Mouse (Mus musculus) gastrocnemius, adult 2 months (tissue): Measurements from ENCODE around the gene Crb1. TPM values are rescaled to one million over a fixed set of nuclear protein-coding genes. Genes with fewer than 3 reads are reported as not detected.
"Not testable (repeated sequence)": the region's sequence is repeated elsewhere in the genome, so short reads cannot be mapped to it uniquely, and the experiment has no call there.

Source experiments
- DNase-seq: peaks from one replicate; pipeline ENCODE4 v3.0.0; 2022
- H3K27ac ChIP-seq: fragments of 200-600 bp; 2 replicates; pipeline ENCODE4 v1.8.1; 2022; ENCODE audit warnings: mild to moderate bottlenecking
- H3K4me3 ChIP-seq: fragments of 200-600 bp; 2 replicates; pipeline ENCODE4 v1.8.1; 2022; ENCODE audit warnings: mild to moderate bottlenecking, moderate library complexity
- CTCF ChIP-seq: fragments of 200-600 bp; IDR thresholded peaks from 2 replicates; pipeline ENCODE4 v1.8.1; 2022; ENCODE audit warnings: antibody characterized with exemption, mild to moderate bottlenecking, moderate library complexity
- intact Hi-C: fragments of 180-260 bp; cut with DNase I; formaldehyde crosslinking; loops from one replicate; pipeline ENCODE4 v1.15.1; 2025
- total RNA-seq, 2 experiments: library from RNA; stranded (reverse); gene quantifications; 2 replicates each; pipeline ENCODE4 v1.2.3; 2021

Crb1 gene
- total RNA-seq, 2 experiments from 2014 or later, result not detected

DNA sequence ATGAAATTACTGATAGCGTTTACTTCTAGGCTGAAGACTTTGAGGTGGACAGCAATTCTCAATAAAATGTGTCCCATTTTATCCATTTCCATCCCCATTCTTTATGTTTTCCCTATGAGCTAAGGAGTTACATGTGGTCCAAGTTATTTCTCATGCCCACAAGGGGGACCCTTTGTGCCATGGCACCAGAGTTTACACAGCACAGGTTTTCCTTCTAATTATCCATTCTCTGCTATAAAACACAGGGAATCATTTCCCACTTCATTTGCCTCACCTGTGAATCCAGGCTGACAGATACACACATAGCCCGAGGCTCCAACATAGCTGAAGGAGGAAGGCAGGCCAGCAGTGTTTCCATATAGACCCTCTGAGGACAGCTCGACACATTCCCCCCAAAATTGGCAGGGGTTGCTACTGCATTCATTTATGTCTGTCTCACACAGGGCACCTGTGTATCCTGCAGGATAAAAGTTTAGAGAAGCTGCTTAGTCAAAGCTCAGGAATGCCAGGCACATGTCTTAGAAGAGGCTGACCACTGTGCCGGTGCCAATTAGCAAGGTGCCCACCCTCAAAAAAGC lies 62.5 kb downstream of the Crb1 start:
- intact Hi-C loops, result loop anchor here (2.0 kb wide), 1 partner anchor 26 kb away; no protein-coding TSS in a partner anchor
- DNase-seq, result no peak
- Histone ChIP-seq H3K4me3 (no peak overlapping the region), H3K27ac (no peak overlapping the region)
- peak; percentile 50 for TF ChIP-seq CTCF

DNA sequence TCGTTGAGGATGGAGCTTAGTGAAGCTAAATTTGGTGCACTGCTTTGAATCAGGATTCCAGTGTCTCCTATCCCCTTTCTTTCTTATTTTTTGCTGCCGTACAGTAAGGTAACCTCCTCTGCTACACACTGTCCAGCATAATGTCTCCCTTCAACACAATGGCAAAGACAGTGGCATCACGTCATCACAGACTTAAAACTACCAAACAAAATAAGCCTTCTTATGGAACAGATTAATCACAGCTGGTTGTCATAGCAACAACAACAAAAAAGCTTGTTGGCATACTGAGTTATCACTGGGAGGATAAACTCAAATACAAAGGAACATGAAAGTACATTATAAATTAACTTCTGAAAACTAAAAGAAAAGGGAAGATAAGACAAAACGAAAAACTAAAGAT lies 68.0 kb downstream of the Crb1 start:
- Histone ChIP-seq H3K27ac (no peak overlapping the region), H3K4me3 (no peak overlapping the region)
- intact Hi-C loops, result no loop called here
- no peak for TF ChIP-seq CTCF
- no peak for DNase-seq

GRCm38 (mm10) chr1:139302519-139302918 lies 74.4 kb downstream of the Crb1 start:
- DNase-seq, H3K4me3 ChIP-seq, H3K27ac ChIP-seq, intact Hi-C loops: not testable (repeated sequence)

DNA sequence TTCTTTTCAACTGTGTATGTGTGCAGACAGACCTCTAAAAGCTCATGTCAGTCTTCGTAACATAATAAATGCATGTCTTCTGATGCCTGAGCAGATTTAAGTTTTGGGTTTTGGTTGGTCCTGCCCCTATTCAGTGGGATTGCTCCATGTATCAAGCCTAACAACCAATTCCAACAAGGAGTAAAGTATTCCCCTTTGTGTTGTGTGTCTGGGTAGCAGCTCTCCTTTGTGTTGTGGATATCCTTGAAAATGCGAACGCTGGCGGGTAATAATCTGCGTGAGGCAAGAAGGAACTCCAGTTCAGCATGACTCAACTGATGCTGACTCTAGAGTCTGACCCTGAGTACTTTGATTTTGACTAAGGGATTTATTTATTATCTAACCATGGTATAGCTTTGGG lies 75.1 kb downstream of the Crb1 start:
- H3K27ac ChIP-seq, result no peak overlapping the region
- intact Hi-C loops, result no loop called here
- TF ChIP-seq CTCF, result no peak
- no peak for DNase-seq
- H3K4me3 ChIP-seq, result no peak overlapping the region

GRCm38 (mm10) chr1:139292023-139292422 lies 84.9 kb downstream of the Crb1 start:
- no peak overlapping the region for H3K27ac ChIP-seq
- DNase-seq, result no peak
- TF ChIP-seq CTCF, result no peak
- intact Hi-C loops, result no loop called here
- H3K4me3 ChIP-seq, result no peak overlapping the region

GRCm38 (mm10) chr1:139291593-139291992 lies 85.3 kb downstream of the Crb1 start:
- no peak for DNase-seq
- intact Hi-C loops, result no loop called here
- Histone ChIP-seq H3K4me3 (no peak overlapping the region), H3K27ac (no peak overlapping the region)
- TF ChIP-seq CTCF, result no peak

DNA sequence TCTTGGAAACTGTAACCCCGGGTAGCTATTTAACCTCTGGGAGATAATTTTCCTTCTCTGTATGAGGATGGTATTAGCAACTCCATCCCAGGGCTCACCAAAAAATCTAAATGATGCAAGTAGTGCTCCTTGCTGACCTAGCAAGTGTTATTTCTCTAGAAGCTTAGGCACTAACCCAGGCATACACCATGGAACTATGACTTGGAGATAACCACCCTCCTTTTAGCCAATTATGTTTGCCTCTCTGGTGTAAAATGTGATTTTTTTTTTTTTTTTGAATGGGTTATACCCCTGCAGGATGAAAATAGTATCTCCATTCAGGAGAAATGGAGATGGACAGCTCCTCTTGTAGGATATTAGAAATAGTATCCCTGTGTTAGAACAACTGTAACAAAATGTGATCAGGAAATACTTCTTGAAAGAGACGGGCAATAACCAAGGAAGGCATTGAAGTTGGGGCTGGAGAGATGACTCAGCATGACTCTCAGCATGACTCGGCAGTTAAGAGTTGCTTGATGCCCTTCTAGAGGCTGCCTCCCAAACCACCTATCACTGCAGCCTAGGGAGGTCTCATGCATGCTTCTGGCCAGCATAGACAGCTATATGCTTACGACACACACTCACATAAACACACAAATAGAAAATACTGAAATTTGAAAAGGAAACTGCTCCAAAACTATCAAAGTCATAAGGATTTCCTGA lies 100.1 kb downstream of the Crb1 start:
- intact Hi-C loops, result no loop called here
- DNase-seq, result no peak
- no peak for TF ChIP-seq CTCF
- H3K4me3 ChIP-seq, result no peak overlapping the region
- no peak overlapping the region for H3K27ac ChIP-seq

GRCm38 (mm10) chr1:139267844-139268243 lies 109.1 kb downstream of the Crb1 start:
- TF ChIP-seq CTCF, result peak; percentile 87
- no peak overlapping the region for H3K4me3 ChIP-seq
- H3K27ac ChIP-seq, result no peak overlapping the region
- DNase-seq, result no peak
- intact Hi-C loops, result loop anchor here (2.0 kb wide), 1 partner anchor 433 kb away; no protein-coding TSS in a partner anchor

- no peak for DNase-seq
- TF ChIP-seq CTCF, result no peak
- no peak overlapping the region for H3K4me3 ChIP-seq
- H3K27ac ChIP-seq, result no peak overlapping the region
- intact Hi-C loops, result no loop called here
Observed at GRCm38 (mm10) chr1:139264245-139264644, 112.7 kb downstream of the Crb1 start.

DNA sequence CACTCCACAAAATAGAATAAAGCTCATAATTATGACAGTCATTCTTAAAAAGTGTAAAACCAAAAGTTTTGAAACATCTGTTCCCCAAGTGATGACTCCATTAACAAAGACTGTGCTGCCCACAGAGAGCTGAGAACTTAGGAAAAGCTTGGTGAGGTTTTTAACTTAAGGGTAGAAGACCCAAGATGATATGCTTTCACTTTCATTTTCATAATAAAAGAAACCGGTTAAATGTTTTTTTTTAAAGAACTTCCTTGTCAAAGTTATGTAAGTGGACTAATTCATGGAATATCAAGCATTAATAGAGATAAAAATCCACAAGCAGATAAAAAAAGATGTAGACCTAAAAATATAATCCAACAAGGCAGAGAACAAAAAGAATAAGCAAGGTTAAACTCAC lies 113.7 kb downstream of the Crb1 start:
- H3K27ac ChIP-seq, result no peak overlapping the region
- intact Hi-C loops, result no loop called here
- no peak for TF ChIP-seq CTCF
- no peak for DNase-seq
- H3K4me3 ChIP-seq, result no peak overlapping the region

GRCm38 (mm10) chr1:139255581-139255980 lies 121.3 kb downstream of the Crb1 start:
- no peak for TF ChIP-seq CTCF
- intact Hi-C loops, result no loop called here
- Histone ChIP-seq H3K27ac (no peak overlapping the region), H3K4me3 (no peak overlapping the region)
- DNase-seq, result no peak

DNA sequence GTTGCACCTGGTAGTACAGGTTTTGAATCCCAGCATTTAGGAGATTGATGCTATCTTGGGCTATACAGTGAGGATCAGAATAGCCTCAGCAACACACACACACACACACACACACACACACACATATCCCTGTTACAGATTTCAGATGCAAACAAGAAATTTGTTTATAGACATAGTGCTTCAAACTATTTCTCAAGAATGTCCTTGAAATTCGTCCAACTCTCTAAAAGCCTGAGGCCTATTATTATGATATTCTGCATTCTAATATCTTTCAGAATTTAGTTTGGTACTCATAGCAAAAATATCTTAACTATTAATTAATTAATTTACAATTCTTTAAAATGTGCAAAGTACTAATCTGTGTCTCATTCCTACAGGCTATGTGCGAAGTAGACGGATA lies 124.9 kb downstream of the Crb1 start:
- H3K4me3 ChIP-seq, result no peak overlapping the region
- DNase-seq, result no peak
- intact Hi-C loops, result no loop called here
- H3K27ac ChIP-seq, result no peak overlapping the region
- TF ChIP-seq CTCF, result no peak

DNA sequence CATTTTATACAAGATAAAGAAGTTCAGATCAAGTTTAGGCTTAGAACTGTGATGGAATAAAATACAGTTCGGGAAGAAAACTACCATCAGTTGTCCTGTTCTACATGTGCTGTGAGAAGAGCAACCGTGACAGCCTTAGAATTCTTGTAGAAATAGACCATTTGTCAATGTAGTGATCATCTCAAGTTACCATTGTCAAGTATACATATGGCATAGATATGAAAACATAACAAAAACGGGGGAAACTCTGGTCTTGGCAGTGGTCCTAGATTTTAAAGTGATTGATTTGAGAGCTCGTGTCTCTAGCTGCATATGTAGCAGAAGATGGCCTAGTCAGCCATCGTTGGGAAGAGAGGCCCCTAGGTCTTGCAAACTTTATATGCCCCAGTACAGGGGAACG lies 127.7 kb downstream of the Crb1 start:
- intact Hi-C loops, result no loop called here
- Histone ChIP-seq H3K4me3 (no peak overlapping the region), H3K27ac (no peak overlapping the region)
- TF ChIP-seq CTCF, result no peak
- DNase-seq, result no peak
